Mouse (Mus musculus): ENCODE results near the gene Npb. TPM values are rescaled to one million over a fixed set of nuclear protein-coding genes. Genes with fewer than 3 reads are reported as not detected.
"Not testable (repeated sequence)": the region's sequence is repeated elsewhere in the genome, so short reads cannot be mapped to it uniquely, and the experiment has no call there.

The Npb gene
- polyA plus RNA-seq, 1 experiment: not detected

GRCm38 (mm10) chr11:120578694-120579243 is 29.5 kb upstream of the Npb start:
- H3K27ac ChIP-seq (ENCODE audit: insufficient read depth, low read length): no peak overlapping the region
- no peak for TF ChIP-seq CTCF (IDR thresholded peaks at IDR 0.05; ENCODE audit: borderline replicate concordance, insufficient read depth, low read length)
- TF ChIP-seq POLR2A (IDR thresholded peaks at IDR 0.05; ENCODE audit: low read depth, low read length): no peak
- no peak overlapping the region for H3K4me3 ChIP-seq (ENCODE audit: insufficient read depth, low read length)
- H3K4me1 ChIP-seq (ENCODE audit: control insufficient read depth, insufficient read depth, low read length): 0 out of 2 replicates have a peak, but pooled peaks cover 6% of the 10 kb centered on the region

GRCm38 (mm10) chr11:120579316-120580107 is 28.8 kb upstream of the Npb start:
- Histone ChIP-seq H3K27ac (ENCODE audit: insufficient read depth, low read length) (no peak overlapping the region), H3K4me1 (ENCODE audit: control insufficient read depth, insufficient read depth, low read length) (0 out of 2 replicates have a peak, but pooled peaks cover 6% of the 10 kb centered on the region), H3K4me3 (ENCODE audit: insufficient read depth, low read length) (peak overlapping the region; percentile 97)
- TF ChIP-seq POLR2A (IDR thresholded peaks at IDR 0.05; ENCODE audit: low read depth, low read length): peak; percentile 7; the same call in 1 of the 2 replicates
- TF ChIP-seq CTCF (IDR thresholded peaks at IDR 0.05; ENCODE audit: borderline replicate concordance, insufficient read depth, low read length): peak; percentile 46; the same call in 1 of the 2 replicates

GRCm38 (mm10) chr11:120580190-120580589 is 28.1 kb upstream of the Npb start:
- TF ChIP-seq CTCF (IDR thresholded peaks at IDR 0.05; ENCODE audit: borderline replicate concordance, insufficient read depth, low read length) (no peak), POLR2A (IDR thresholded peaks at IDR 0.05; ENCODE audit: low read depth, low read length) (peak; percentile 9; the same call in 1 of the 2 replicates)
- peak overlapping the region; percentile 97 for H3K4me3 ChIP-seq (ENCODE audit: insufficient read depth, low read length)
- 0 out of 2 replicates have a peak, but pooled peaks cover 6% of the 10 kb centered on the region for H3K4me1 ChIP-seq (ENCODE audit: control insufficient read depth, insufficient read depth, low read length)
- peak overlapping the region; percentile 91 for H3K27ac ChIP-seq (ENCODE audit: insufficient read depth, low read length)

GRCm38 (mm10) chr11:120580871-120581331 is 27.4 kb upstream of the Npb start:
- TF ChIP-seq CTCF (IDR thresholded peaks at IDR 0.05; ENCODE audit: borderline replicate concordance, insufficient read depth, low read length) (no peak), POLR2A (IDR thresholded peaks at IDR 0.05; ENCODE audit: low read depth, low read length) (0 out of 2 replicates have a peak, but pooled peaks have one; percentile 11)
- Histone ChIP-seq H3K4me1 (ENCODE audit: control insufficient read depth, insufficient read depth, low read length) (0 out of 2 replicates have a peak, but pooled peaks cover 6% of the 10 kb centered on the region), H3K4me3 (ENCODE audit: insufficient read depth, low read length) (peak overlapping the region; percentile 97), H3K27ac (ENCODE audit: insufficient read depth, low read length) (peak overlapping the region; percentile 91)

GRCm38 (mm10) chr11:120581490-120582267 is 26.6 kb upstream of the Npb start, which contains the start of gene Arhgdia:
Arhgdia (minus strand) TSS chr11:120581624.
- peak within 1 kb of the TSS; percentile 97 for H3K4me3 ChIP-seq (ENCODE audit: insufficient read depth, low read length)
- peak within 1 kb of the TSS; percentile 91 for H3K27ac ChIP-seq (ENCODE audit: insufficient read depth, low read length)
- TF ChIP-seq POLR2A (IDR thresholded peaks at IDR 0.05; ENCODE audit: low read depth, low read length) (peak; percentile 70; the same call in 1 of the 2 replicates), CTCF (IDR thresholded peaks at IDR 0.05; ENCODE audit: borderline replicate concordance, insufficient read depth, low read length) (no peak)
- H3K4me1 ChIP-seq (ENCODE audit: control insufficient read depth, insufficient read depth, low read length): 0 out of 2 replicates have a peak, but pooled peaks cover 6% of the 10 kb centered on the region

- 0 out of 2 replicates have a peak, but pooled peaks cover 6% of the 10 kb centered on the region for H3K4me1 ChIP-seq (ENCODE audit: control insufficient read depth, insufficient read depth, low read length)
- TF ChIP-seq CTCF (IDR thresholded peaks at IDR 0.05; ENCODE audit: borderline replicate concordance, insufficient read depth, low read length) (no peak), POLR2A (IDR thresholded peaks at IDR 0.05; ENCODE audit: low read depth, low read length) (no peak; the same call in 1 of the 2 replicates)
- H3K27ac ChIP-seq (ENCODE audit: insufficient read depth, low read length): peak overlapping the region; percentile 58
- H3K4me3 ChIP-seq (ENCODE audit: insufficient read depth, low read length): no peak overlapping the region
Measured at GRCm38 (mm10) chr11:120582268-120582981, 25.9 kb upstream of the Npb start.

GRCm38 (mm10) chr11:120582982-120583293 is 25.3 kb upstream of the Npb start:
- not testable (repeated sequence) for H3K4me3 ChIP-seq (ENCODE audit: insufficient read depth, low read length); H3K27ac ChIP-seq (ENCODE audit: insufficient read depth, low read length); H3K4me1 ChIP-seq (ENCODE audit: control insufficient read depth, insufficient read depth, low read length)

GRCm38 (mm10) chr11:120583937-120584336 is 24.3 kb upstream of the Npb start:
- Histone ChIP-seq H3K27ac (ENCODE audit: insufficient read depth, low read length) (no peak overlapping the region), H3K4me1 (ENCODE audit: control insufficient read depth, insufficient read depth, low read length) (0 out of 2 replicates have a peak, but pooled peaks cover 3% of the 10 kb centered on the region), H3K4me3 (ENCODE audit: insufficient read depth, low read length) (no peak overlapping the region)
- no peak for TF ChIP-seq CTCF (IDR thresholded peaks at IDR 0.05; ENCODE audit: borderline replicate concordance, insufficient read depth, low read length)
- TF ChIP-seq POLR2A (IDR thresholded peaks at IDR 0.05; ENCODE audit: low read depth, low read length): no peak

- Histone ChIP-seq H3K27ac (ENCODE audit: insufficient read depth, low read length) (no peak overlapping the region), H3K4me3 (ENCODE audit: insufficient read depth, low read length) (no peak overlapping the region), H3K4me1 (ENCODE audit: control insufficient read depth, insufficient read depth, low read length) (no peaks in the 10 kb centered on the region)
- TF ChIP-seq CTCF (IDR thresholded peaks at IDR 0.05; ENCODE audit: borderline replicate concordance, insufficient read depth, low read length) (no peak), POLR2A (IDR thresholded peaks at IDR 0.05; ENCODE audit: low read depth, low read length) (no peak)
Measured at GRCm38 (mm10) chr11:120588531-120588930, 19.7 kb upstream of the Npb start.

Data from embryonic fibroblast, embryonic 13.5 days (primary cell).